Mouse (Mus musculus) C2C12 (cell line): ENCODE data around the gene Pde1b.

Source experiments
- CEBPB ChIP-seq: IDR thresholded peaks from one replicate; pipeline ENCODE4 v1.6.1; 2011; ENCODE audit warnings: low read depth, mild to moderate bottlenecking, control low read depth, moderate library complexity
- CTCF ChIP-seq: IDR thresholded peaks from one replicate; pipeline ENCODE4 v1.5.1; 2011; ENCODE audit not compliant: control insufficient read depth, insufficient read depth, insufficient read length
- FOSL1 ChIP-seq: IDR thresholded peaks from one replicate; pipeline ENCODE4 v1.8.0; 2011; ENCODE audit warnings: mild to moderate bottlenecking, low read length; ENCODE audit not compliant: poor library complexity, insufficient read depth, severe bottlenecking
- MAX ChIP-seq: IDR thresholded peaks from one replicate; pipeline ENCODE4 v1.6.1; 2011; ENCODE audit warnings: mild to moderate bottlenecking, control low read depth
- MYOD1 ChIP-seq: IDR thresholded peaks from one replicate; pipeline ENCODE4 v1.6.1; 2011; ENCODE audit warnings: low read depth; ENCODE audit not compliant: control insufficient read depth, insufficient read length
- MYOG ChIP-seq: IDR thresholded peaks from one replicate; pipeline ENCODE4 v1.6.1; 2011; ENCODE audit not compliant: control insufficient read depth, insufficient read length; ENCODE audit errors: extremely low read depth
- USF1 ChIP-seq: IDR thresholded peaks from one replicate; pipeline ENCODE4 v1.6.1; 2011; ENCODE audit warnings: low read depth, mild to moderate bottlenecking, control low read depth, moderate library complexity

DNA sequence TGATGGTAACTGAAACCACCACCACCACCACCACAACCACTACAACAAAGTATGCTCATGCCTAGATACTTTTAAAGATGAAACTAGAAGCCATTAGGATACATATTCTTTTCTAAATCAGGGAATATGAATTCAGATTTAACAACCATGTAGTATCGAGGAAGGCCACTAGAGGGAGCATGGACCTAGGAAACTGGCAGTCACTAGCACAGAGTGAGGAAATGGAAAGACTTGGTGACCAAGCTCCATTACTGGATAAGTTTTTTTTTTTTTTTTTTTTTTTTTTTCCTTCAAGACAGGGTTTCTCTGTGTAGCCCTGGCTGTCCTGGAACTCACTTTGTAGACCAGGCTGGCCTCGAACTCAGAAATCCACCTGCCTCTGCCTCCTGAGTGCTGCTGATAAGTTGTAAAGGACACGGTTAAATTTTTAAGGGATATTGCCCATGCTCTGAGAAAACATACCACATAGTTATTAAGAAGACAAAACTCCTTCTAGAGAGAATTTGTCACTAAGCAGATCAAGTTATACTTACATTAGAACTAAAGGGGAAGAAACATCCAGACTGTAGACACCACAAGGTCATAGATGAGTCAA, 49.4 kb downstream of the Pde1b start:
- TF ChIP-seq CTCF (peak; percentile 40), MAX (no peak), CEBPB (no peak), USF1 (no peak), MYOG (no peak), FOSL1 (no peak), MYOD1 (no peak)
